8 mouse cellular contexts compared by ENCODE assay signal in genomic region chr14:73524136-73524535, GRCm38 (mm10). TPM values are rescaled to one million over a fixed set of nuclear protein-coding genes. Genes with fewer than 3 reads are reported as not detected.
A peak's percentile ranks its signal among the peaks of the same experiment; 100 is the strongest.
DNase-seq lines count a peak whose midpoint lies in the region; ATAC-seq and TF ChIP-seq lines count a peak whose summit lies in the region.

No protein-coding gene starts in this region.

- H3K36me3 ChIP-seq in heart, adult 2 months (ENCODE audit: control insufficient read depth, insufficient read depth, low read length) = no peaks in the 10 kb centered on the region
- no peaks in the 10 kb centered on the region for H3K36me3 ChIP-seq in liver, embryonic 13.5 days

- TF ChIP-seq EP300 in heart, adult 2 months (IDR thresholded peaks at IDR 0.05; ENCODE audit: insufficient read depth, low read depth, low read length) = no peak

- H3K4me2 ChIP-seq in liver, embryonic 13.5 days = peak overlapping the region; percentile 67

- peak overlapping the region; percentile 96 for H3K27ac ChIP-seq in heart, adult 2 months
- peak overlapping the region; percentile 97 for H3K27ac ChIP-seq in layer of hippocampus, adult 2 months
- no peak overlapping the region for H3K27ac ChIP-seq in liver, embryonic 13.5 days

- no peak overlapping the region for H3K9ac ChIP-seq in heart, adult 2 months (ENCODE audit: low read depth, low read length)
- peak overlapping the region; percentile 66; the same call in 1 of the 2 replicates for H3K9ac ChIP-seq in liver, embryonic 13.5 days

- DNase-seq in heart, adult 2 months = no peak
- no peak for DNase-seq in heart, adult 18-20 months
- DNase-seq in layer of hippocampus, adult 2 months (ENCODE audit: low spot score in 2 of 2) = no peak
- no peak for DNase-seq in layer of hippocampus, adult 11-12 months (ENCODE audit: low spot score)
- peak; percentile 18 for DNase-seq in adipocyte (ENCODE audit: low spot score)
- DNase-seq in liver, embryonic 13.5 days = no peak
- no peak for DNase-seq in adrenal gland, postnatal 25 days
- no peak for DNase-seq in spleen, adult 12 weeks (ENCODE audit: low spot score)

- TF ChIP-seq POLR2A in heart, adult 2 months (IDR thresholded peaks at IDR 0.05; ENCODE audit: insufficient read depth, low read depth, low read length) = no peak

- H3K79me2 ChIP-seq in heart, adult 2 months (replicated peaks; ENCODE audit: control insufficient read depth, insufficient read depth, low read length) = no peaks in the 10 kb centered on the region

- TF ChIP-seq CTCF in heart, adult 2 months (IDR thresholded peaks at IDR 0.05) = no peak
- TF ChIP-seq CTCF in layer of hippocampus, adult 2 months (conservative IDR thresholded peaks at IDR 0.05) = no peak

- no peaks in the 10 kb centered on the region for H3K9me3 ChIP-seq in liver, embryonic 13.5 days (replicated peaks)

- no peak for ATAC-seq in liver, embryonic 13.5 days (ENCODE audit: low read depth)

- intact Hi-C loops in heart, adult 2 months (cut with DNase I) = loop anchor here (1.0 to 10.0 kb wide), 2 partner anchors 14 to 1121 kb away; partner anchors contain the start of genes Htr2a and Med4

- H3K27me3 ChIP-seq in heart, adult 2 months (ENCODE audit: control insufficient read depth, insufficient read depth, low read length) = no peaks in the 10 kb centered on the region
- no peaks in the 10 kb centered on the region for H3K27me3 ChIP-seq in liver, embryonic 13.5 days

- WGBS in heart, adult 2 months = 51% methylated on average over 3 of the region's 3 CpGs
- WGBS in liver, embryonic 13.5 days (ENCODE audit: insufficient replicate concordance) = 45% methylated on average over 3 of the region's 3 CpGs

- peak overlapping the region; percentile 20; the same call in 1 of the 2 replicates for H3K4me3 ChIP-seq in heart, adult 2 months
- peak overlapping the region; percentile 54 for H3K4me3 ChIP-seq in layer of hippocampus, adult 2 months
- peak overlapping the region; percentile 64 for H3K4me3 ChIP-seq in liver, embryonic 13.5 days (replicated peaks)

- H3K4me1 ChIP-seq in heart, adult 2 months (ENCODE audit: control insufficient read depth, insufficient read depth, low read length) = no peaks in the 10 kb centered on the region
- H3K4me1 ChIP-seq in liver, embryonic 13.5 days (replicated peaks) = peaks cover 6% of the 10 kb centered on the region

RNA-seq across cellular contexts. Expression of gene Sucla2, which starts 1.0 kb away (rescaled TPM):
- 100 to 1,000 TPM; 693 to 811 TPM for total RNA-seq in heart, adult 2 months (2021)
- 125 and 246 TPM in 2 replicates for polyA plus RNA-seq in heart, adult 2 months (2012; rRNA removed)
- total RNA-seq in heart, adult 18-20 months (2021) = 100 to 1,000 TPM; 776 to 832 TPM
- 100 to 1,000 TPM; 151 to 152 TPM for total RNA-seq in layer of hippocampus, adult 2 months (2021)
- polyA plus RNA-seq in liver, embryonic 13.5 days (2015; fragmentation: Nextera tagmentation; extraction: Ambion mirVana) = 60.6 and 75.1 TPM in 2 replicates
- total RNA-seq in adrenal gland, postnatal 25 days (2021) = 291 and 342 TPM in 2 replicates

RNA-seq across cellular contexts. Expression of gene Med4, which starts 14.3 kb away (rescaled TPM):
- total RNA-seq in heart, adult 2 months (2021) = 10 to 100 TPM; 19.5 to 23.5 TPM
- 12.5 and 18.2 TPM in 2 replicates for polyA plus RNA-seq in heart, adult 2 months (2012; rRNA removed)
- 10 to 100 TPM; 21.3 to 23.7 TPM for total RNA-seq in heart, adult 18-20 months (2021)
- total RNA-seq in layer of hippocampus, adult 2 months (2021) = 10 to 100 TPM; 31.7 to 35.4 TPM
- polyA plus RNA-seq in liver, embryonic 13.5 days (2015; fragmentation: Nextera tagmentation; extraction: Ambion mirVana) = 38.8 and 40.6 TPM in 2 replicates
- total RNA-seq in adrenal gland, postnatal 25 days (2021) = 26.0 and 28.0 TPM in 2 replicates

RNA-seq across cellular contexts. Expression of gene Nudt15, which starts 23.9 kb away (rescaled TPM):
- total RNA-seq in heart, adult 2 months (2021) = 1 to 10 TPM; 7.3 to 8.6 TPM
- 3.2 and 5.9 TPM in 2 replicates for polyA plus RNA-seq in heart, adult 2 months (2012; rRNA removed)
- 10 to 100 TPM in 1 of 2 experiments, 1 to 10 TPM in 1; 7.9 to 11.6 TPM for total RNA-seq in heart, adult 18-20 months (2021)
- 1 to 10 TPM; 4.8 to 7.7 TPM for total RNA-seq in layer of hippocampus, adult 2 months (2021)
- 4.2 and 5.1 TPM in 2 replicates for polyA plus RNA-seq in liver, embryonic 13.5 days (2015; fragmentation: Nextera tagmentation; extraction: Ambion mirVana)
- 6.9 and 8.5 TPM in 2 replicates for total RNA-seq in adrenal gland, postnatal 25 days (2021)
